Mouse (Mus musculus) spleen, adult 18-20 months (tissue): Measurements from ENCODE around the gene Sobp.
A peak's percentile ranks its signal among the peaks of the same experiment; 100 is the strongest.

Experiments
- DNase-seq, 2 experiments: peaks; one replicate each; pipeline ENCODE4 v3.0.0; 2022; ENCODE audit warnings: mixed read lengths in 2 of 2

Sobp gene

DNA sequence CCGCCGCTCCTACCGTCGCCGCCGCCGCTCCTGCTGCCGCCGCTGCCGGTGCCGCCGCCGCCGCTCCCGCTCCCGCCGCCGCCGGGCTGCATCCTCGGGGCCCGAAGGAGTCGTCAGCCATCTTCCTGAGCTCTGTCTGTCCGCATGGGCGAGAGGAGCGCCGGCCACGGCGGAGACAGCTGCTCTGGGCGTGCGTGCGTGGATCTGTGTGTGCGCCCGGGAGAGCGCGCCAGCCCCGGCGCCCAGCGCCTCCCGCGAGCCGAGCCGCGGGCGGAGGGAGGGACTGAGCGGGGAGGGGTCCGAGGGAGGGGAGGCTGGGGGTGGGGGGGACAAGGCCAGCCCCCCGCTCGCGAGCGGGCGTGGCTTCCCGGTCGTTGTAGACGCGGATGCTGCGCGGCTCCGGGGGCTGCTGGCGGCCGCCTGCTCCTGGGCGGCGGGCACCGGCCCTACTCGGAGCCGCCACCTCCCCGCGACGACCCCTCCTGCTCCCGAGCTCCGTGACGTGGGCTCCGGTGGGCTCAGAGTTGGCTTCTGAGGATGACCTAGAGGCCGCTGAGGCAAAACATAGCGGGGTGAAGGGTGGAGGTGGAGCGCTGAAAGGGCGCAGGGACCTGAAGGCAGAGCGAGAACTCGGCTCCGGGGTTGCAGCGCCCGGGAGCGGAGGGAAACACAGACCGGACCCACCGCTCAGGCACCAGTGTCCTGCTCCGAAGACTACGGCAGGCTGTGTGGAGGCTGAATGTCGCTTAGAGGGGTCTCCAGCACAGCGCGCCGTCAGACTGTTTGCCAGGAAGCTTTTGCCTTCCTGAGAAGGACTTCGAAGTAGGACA lies at the start of gene Sobp, which contains the start of gene 9030612E09Rik:
Sobp (minus strand) TSS at position 205 of the 830 bp plus-strand sequence.
9030612E09Rik (plus strand) TSS at position 379 of the 830 bp plus-strand sequence.
- DNase-seq, result peak in 1 of 2 experiments; percentile 1

DNA sequence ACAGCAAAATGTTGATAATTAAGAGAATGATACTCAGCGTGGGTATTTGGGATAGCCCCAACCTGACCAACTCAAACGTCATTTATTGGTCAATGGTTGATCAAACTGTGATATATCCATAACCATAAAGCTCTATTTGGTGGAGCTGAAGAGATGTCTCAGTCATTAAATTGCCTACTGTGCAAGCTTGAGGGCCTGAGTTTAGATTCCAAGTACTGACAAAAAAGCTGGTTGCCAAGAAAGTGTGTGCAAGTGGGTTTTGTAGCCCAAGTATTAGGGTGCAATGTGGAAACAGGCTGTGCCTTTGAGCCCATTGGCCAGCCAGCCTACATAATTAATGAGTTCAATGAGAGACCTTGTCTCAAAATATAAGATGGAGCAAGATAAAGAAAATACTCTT lies 49.1 kb upstream of the Sobp start:
- no peak for DNase-seq

DNA sequence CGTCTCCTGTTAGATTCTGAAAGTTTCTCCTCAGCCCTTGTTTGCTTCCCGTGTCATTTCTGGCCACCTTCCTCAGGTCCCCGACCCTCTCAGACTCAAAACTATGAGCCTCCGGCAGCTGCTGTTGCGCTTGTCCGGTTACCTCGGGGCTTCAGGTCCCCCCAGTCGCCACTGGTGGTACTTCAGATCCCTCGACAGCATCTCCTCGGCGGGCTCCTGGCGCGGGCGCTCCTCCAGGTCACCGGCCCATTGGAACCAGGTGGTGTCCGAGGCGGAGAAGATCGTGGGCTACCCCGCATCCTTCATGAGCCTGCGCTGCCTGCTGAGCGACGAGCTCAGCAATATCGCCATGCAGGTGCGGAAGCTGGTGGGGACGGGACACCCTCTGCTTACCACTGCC lies 47.3 kb upstream of the Sobp start:
- DNase-seq, result no peak

DNA sequence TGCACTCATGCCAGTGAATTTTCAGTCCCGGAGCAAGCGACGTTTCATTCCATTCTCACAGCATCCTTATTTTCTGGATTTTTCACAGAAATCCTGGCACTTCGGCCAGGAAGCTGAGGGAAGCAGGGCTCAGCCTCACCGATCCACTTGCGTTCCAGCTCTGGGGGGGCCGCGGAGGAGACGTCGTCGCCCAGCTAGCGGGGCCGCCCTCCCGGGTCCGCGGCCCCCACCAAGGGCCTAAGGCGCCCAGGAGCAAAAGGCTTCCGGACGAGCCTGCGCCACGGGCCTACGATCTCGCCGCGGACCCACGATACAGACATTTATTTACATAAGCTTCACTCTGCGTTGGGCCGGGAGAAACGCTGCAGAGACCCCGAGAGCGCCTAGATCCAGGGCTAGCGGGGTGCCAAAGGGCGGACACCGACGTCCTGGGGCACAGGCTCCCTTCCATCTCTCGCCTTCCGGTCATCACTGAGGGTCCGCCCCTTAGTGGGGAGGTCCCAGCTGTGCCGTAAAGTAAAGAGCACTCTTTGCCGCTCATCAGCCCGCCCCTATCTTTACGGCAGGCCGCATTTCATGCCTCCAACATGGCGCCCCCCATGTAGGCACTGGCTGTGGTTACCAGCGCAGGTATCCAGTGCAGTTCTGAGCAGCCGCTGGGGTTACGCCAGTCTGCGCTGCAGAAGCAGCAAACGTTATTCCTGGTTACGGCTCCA lies 46.7 kb upstream of the Sobp start, which contains the start of gene Pdss2:
Pdss2 (plus strand) TSS at position 577 of the 716 bp plus-strand sequence.
- peak; percentile 84 to 88 for DNase-seq

DNA sequence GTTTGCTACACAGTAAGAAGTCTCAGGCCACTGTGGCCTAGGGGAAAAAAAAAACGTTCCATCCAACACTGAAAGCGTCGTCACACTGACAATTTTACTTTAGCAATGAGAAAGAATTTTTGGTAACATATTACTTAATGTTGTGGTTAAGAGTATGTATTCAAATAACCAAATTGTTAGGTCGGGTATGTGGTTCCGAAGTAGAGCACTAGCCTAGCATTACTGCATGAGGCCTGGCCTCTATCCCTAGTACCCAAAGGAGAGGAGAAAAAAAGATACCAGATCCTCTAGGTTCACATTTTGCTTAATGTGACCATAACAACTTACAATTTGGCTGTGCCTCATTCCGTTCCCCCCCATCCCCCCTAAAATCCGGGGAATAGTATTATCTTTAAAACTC lies 46.1 kb upstream of the Sobp start:
- no peak for DNase-seq

DNA sequence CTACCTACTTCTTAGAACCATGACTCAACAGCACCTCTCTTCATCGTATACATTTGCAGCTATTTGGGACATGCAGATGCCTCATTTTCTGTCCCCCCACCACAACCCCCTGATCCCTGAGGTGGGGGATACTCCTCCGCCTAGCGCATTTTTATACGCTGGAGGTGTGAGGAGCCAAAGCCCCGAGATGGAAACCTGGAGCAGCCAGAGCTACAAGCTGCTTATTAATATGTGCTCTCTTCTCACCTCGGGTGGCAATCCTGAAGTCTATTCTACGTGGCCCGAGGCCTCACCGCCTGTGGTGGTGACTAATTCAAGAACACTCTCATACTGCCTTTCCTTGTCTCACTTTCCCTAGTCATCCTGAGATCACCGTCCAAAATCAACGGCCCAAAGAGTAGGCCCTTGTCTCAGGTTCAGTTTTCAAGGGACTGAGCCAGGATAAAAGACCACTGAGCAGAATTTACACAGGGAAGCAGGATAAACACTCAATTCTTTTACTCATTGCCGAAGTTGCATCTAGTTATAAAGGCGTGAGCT lies 43.1 kb upstream of the Sobp start:
- no peak for DNase-seq

DNA sequence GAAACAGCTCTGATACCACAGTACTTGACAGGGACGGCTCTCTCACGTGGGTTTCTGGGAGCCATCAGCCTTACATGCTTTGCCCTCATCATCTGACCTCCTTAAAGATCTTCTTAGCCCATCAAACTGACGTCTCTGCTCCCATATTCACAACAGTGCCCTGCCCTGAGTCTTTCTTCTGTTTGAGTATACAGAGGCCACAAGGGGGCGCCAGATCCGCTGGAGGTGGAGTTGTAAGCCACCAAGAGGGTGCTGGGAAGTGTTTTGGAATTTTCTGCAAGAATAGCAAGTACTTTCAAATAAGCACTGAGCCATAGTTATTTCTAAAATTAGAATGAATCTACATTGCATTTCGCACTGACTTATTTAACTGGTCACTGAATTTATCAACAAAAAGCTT lies 37.5 kb upstream of the Sobp start:
- DNase-seq, result peak; percentile 21 to 64

DNA sequence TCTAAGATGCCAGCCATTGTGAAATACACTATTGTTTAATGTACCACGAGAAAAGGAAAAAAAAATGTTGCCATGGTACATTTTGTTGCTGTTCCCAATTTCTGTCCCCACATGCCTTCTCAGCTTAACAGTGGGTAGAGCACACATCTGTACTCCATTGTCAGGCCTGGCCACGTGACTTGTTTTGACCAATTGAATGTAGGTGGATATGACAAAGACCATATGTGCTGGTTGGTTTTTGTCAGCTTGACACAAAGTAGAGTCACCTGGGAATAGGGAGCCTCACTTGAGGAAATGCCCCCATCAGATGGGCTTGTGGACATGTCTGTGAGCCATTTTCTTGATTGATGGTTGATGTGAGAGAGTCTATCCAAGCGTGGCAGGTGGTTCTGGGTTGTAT lies 29.5 kb upstream of the Sobp start:
- DNase-seq, result no peak

DNA sequence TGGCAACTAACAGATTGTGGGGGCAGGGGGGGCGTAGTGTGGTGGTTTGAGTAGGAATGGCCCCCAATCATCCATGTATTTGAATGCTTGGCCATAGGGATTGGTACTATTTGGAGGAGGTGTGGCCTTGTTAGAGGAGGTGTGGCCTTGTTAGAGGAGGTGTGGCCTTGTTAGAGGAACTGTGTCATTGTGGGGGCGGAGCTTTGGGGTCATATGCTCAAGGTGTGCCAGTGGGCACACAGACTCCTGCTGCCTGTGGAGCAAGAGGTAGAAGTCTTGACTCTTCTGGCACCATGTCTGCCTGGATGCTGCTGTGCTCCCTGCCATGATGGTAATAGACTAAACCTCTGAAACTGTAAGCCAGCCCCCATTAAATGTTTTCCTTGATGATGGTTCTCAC lies 25.9 kb upstream of the Sobp start:
- no peak for DNase-seq

DNA sequence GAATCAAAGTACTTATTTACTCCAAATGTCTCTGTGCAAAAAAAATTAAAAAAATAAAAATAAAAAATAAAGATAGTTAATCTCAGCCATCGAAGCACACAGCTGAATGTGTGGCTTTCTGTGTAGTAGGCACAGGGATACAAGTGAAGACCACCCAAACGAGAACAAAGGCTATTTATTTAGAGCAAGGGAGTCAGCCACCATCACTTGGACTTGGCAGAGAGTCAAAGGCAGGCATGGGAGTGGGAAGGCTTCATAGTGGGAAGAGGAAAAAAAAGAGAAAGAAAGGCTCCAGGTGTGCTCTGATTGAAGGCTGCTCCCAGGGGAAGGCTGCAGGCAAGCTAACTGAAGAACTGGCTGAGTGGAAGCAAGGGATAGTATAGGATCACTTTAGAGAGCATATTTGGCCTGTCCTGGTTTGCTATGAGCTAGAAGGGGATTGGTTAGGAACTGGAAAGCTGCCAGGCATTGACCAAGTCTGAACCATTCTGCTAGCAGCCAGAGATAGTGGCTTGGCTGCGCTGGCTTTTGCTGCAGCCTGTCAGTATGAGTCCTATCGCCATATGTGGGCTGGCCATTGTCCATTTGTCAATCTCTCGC lies 6.1 kb upstream of the Sobp start:
- no peak for DNase-seq

DNA sequence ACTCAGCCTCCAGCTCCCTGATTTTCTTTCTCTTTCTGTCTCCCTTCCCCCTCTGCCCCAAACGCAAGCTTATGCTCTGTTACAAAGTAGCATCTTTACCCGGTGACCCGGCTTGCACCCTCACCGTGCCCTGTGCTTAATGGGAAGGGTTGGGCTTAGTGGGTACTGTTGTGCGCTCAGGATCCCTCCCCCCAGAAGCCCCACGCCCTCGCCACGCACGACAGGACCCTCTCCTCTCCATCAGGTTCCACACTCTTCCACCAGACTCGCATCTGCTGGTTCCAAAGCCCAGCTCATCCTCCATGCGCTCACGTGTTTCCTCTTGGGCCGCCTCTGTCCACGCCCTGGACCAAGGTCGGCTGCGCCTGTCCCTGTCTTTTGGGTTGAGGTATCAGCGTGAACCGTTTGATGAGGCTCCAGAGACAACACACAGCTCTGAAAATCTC lies 849 bp upstream of the Sobp start:
- no peak for DNase-seq

DNA sequence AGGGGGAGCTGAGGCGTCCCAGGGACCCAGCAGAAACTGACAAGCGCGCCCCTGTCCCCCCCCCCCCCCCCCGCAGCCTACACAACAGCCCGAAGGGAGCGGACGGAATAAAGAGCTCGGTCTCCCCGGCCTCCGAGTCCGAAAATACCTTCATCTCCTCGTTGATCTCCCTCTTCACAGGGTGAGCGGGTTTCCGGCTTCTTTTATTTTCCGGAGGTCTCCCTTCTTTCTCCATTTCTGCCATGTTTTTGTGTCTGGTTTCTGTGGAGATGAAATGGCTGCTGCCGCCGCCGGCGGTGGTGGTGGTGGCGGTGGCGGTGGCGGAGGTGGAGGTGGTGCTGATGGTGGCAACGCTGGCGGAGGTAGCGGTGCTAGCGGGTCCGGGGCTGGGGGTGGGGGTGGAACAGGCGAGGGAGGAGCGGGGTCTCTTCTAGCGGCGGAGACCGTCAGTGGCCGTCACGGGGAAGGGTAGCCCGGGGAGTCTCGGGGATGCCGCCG lies 453 bp downstream of the Sobp start:
- peak in 1 of 2 experiments; percentile 3 for DNase-seq

DNA sequence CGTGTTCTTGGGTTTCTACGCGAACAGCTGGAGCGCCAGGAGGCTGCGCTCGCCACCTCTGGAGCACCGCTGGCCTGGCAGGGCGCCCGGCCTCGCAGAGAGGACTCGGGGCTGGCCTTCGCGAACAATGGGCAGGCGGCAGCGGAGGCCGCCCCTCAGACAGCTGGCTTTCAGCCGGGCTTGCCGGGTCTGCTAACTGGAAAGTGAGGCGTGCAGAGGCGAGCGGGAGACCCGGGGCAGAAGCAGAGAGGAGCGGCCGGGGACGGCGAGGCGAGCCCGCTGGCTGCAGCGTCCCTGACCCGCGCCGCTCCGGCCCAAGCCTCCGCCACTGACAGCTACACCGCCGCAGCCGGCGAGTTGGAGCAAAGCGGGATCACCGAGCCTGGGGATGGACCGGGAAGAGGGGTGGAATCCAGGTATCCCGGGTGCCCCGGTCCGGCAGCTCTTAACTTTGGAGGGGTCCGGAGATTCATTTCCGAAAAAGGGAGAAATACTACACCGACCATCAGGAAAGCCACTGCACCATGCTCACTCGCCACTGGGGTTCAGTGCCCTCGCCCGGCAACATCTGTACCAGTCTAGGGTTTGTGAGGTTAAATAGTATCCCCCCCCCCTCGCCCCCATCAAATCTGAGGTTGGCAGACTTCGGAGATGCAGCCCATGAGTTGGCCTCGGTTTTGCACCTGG lies 1.0 kb downstream of the Sobp start:
- peak in 1 of 2 experiments; percentile 8 for DNase-seq

DNA sequence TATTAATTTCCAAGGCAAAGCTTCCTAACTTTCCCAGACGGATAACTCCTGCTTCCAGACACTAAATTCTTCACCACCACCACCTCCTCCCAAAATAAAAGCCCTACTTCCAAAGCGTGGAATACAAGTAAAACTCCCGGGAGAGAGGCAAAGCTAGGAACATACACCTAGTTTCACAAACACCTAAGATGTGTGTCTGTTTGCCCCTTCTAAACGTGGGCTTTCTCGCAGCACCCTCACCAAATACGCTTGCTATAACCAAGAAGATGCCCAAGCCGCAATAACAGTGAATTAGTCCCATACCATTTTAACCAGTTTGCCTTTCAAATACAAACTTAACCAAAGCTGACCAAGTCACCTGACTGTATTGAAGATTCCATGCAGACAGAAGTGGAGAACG lies 1.8 kb downstream of the Sobp start:
- DNase-seq, result no peak

DNA sequence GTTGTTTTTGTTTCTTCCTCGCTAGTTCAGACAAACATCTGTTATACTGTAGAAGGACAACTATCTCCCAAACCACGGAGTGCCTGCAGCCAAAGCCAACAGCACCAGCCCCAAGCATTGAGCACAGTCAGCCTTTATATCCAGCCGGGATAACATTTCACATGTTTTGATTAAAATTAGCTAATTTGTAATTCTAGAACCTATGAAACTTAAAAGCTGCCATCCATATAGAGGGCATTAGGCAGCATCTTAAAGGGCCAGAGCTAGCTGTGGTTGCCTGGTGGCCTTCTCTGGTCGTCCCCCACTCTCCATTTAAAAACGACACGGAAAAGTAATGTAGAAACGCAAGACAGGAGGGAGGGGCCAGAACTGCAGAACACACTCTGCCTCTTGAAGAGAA lies 2.3 kb downstream of the Sobp start:
- DNase-seq, result no peak

DNA sequence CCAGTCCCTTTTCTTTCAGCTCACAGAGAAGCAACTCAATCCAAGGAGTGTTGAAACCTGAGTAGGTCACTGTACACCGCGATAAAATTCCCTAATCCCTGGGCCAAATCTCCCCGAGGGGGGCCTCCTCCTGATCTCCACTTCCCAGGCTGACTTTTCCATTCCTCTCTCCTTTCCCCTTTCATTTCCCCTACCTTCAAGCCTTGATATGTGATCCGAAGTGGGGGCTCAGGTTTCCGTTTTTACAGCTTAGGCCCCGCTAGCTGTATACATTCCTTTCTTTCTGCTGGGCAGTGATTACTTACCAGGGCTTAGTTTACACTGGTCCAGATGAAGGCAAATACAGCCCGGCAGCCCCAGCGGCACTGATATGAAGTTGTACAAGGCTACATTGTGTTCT lies 3.2 kb downstream of the Sobp start:
- DNase-seq, result no peak

DNA sequence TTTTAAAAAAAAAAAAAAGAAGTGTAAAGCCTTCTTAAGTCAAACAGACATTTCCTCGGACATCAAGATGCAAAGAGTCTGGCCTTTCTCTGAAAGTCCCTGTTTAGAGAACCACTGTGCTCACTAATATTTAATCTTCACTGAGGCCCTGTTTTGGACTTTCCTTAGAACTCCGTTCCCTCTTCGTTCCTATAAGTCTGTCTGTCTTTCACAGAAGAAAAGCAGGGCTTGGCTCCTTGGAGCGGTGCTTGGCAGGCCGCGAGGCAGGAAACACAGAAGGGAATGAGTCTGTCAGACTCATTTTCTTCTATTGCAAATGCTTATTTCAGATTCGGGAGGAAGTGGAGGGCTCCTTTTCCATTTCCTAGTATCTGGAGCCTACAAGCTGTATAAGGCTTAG lies 5.5 kb downstream of the Sobp start:
- no peak for DNase-seq

DNA sequence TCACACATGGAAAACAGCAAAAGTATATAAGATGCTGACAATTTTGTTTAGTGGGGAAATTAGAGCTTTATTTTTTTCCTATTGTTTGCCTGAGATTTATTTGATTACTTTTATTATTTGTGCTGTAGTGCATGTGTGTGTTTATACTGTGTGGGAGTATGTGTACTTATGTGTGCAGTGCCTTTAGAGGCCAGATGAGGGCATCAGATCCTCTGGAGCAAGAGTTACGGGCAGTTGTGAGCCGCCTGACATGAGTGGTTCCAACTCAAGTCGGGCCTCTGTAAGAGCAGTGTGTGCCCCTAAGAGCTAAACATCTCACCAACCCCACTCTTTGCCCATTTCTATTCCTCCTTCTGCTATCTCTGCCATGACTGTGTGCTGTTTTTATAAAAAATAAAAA lies 7.5 kb downstream of the Sobp start:
- no peak for DNase-seq

DNA sequence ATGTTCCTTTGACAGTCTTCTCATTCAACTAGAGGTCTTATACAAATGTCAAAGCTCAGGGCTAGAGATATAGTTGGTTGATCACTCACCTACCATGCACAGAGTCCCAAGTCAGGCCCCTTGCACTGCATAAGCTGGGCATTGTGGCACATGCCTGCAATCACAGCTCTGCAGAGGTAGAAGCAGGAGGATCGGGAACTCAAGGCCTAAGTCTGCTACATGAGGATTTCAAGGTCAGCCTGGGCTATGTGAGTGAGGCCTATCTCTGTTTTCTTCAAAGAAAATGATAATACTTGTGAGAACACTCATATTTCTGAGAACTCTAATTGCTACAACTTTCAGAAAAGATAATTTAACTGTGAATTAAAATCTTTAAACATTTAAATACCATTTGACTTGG lies 8.2 kb downstream of the Sobp start:
- no peak for DNase-seq

DNA sequence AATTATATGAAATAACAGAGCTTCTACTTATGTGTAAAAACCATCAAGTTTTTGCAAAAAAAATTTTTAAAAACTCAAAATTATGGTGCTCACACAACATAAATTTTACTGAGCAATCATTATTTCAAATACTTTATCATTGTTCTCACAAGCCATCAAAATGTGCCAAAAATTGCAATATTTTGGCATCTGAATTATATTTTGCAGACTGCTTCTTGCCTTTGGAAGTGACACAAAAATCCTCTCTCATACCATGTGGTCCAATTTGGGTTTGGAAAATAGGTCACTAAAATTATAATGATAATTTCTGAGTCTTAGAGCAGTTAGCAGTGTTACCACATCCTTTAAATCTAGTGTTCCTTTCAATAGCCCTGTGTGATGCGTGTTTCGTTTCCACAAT lies 9.9 kb downstream of the Sobp start:
- DNase-seq, result no peak

DNA sequence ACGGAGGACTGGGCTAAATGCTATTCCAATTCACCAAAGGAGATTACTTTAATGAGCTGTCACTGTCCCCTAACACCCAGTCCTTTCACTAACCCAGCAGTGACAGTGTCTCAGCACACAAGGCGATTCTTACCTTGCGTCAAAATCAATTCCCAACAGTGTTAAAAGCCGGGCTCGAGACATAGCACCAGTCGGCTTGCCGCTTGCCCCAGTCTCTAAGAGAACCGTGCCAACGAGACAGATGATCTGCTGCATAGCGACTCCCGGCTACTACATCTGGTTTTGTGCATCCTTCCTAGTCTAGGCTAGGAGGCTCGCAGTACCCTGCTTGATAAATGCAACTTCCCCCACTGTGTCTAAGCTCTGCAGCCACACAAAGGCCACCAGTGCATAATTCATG lies 12.0 kb downstream of the Sobp start:
- no peak for DNase-seq

DNA sequence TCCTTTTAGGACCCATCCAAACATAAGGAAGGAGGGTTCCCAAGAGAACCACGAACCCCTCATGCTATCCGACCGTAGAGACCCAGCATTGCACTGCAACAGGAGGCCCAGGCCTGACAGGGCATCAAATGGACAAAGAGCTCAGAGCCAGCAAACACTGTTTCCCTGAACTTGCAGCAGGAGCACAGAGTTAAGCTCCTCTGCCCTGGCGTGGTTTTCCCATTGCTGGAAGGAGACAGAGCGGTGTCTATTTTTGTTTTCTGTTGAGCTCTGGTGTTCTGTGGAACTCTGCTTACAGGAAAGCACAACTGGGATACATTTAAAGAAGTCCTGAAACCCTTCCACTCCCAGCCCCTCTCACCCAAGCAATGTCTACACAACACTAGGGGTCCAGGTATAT lies 15.0 kb downstream of the Sobp start:
- DNase-seq, result no peak

DNA sequence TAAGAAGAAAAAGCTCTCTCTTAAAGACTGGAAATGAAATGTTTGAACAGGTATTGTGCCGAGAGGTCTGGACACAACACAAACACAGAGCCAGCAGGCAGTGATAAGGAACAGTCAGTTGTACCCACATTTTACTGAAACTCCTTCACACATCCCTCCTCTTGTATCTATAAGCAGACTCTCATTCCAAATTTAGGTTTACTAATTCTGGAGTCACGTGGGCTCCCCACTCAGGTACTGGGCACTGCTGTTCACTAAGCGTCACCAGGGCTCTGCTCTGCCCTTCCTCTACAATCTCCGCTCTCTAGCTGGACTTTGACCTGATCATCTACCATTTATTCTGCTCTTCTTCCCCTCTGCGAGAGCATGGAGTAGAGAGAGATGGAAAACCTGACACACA lies 15.4 kb downstream of the Sobp start:
- no peak for DNase-seq
